Mouse (Mus musculus) activated CD4-positive, CD25-positive, alpha-beta regulatory T cell (primary cell): ENCODE measurements around the gene 1700025B11Rik. TPM values are rescaled to one million over a fixed set of nuclear protein-coding genes. Genes with fewer than 3 reads are reported as not detected.

Experiments used
- polyA plus RNA-seq, 2 experiments: library from polyadenylated mRNA; unstranded; fragments of 100-300 nt; shearing (Covaris generic); gene quantifications; one replicate each; pipeline ENCODE4 v1.2.1; 2017

The 1700025B11Rik gene
- not detected for polyA plus RNA-seq

DNA sequence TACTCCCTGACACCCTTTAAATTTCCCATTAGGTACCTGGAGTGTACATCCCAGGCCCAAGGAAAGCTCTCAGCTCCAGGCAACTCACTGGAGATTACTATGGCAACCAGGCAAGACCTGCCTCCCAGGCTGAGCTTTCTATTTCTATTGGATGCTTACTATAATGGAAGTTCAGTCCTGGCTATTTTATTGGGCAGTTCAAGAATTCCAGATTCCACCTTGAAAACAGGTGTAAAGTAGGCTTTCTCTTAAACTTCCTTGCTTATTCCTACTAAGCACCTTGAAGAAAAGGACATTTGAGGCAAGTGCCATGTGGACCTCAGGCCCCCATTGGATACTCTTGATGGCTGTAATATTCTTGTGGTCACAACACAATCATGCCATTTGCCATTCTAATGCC, at the start of gene 1700025B11Rik:
Gene 1700025B11Rik, minus strand, starts transcription at position 101 of the 400 bp plus-strand sequence.

DNA sequence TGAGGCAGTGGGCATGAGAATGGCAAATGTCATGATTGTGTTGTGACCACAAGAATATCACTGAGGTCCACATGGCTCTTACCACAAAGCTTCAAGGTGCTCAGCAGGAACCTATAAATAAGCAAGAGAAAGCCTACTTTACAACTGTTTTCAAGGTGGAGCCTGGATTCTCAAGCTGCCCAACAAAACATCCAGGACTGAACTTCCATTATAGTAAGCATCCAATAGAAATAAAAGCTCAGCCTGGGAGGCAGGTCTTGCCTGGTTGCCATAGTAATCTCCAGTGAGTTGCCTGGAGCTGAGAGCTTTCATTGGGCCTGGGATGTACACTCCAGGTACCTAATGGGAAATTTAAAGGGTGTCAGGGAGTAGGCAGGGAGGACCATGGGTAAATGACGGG, 37.3 kb upstream of the 1700025B11Rik start, which contains the start of gene Gm36245:
Gene Gm36245, plus strand, starts transcription at position 301 of the 400 bp plus-strand sequence.

DNA sequence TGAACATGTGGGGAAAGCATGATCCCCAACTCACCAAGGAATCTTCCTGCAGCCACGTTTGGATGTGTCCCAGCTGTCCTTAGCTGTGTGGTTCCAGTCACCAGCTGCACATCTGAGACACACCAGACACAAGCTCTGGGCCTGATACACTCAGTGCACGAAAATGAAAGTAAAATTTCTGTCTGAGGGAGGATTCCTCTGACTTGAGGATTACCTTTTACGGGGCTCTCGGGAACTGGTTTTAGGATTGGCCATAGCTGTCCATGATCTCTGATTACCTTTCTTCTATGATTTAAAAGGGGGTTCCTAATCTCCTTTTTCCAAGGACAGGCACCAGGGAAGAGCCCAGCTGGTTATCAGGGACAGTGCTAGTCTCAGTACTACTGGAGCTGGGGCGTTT, 34.3 kb upstream of the 1700025B11Rik start, which contains the start of gene Apol10b:
Gene Apol10b, minus strand, starts transcription at position 165 of the 400 bp plus-strand sequence.

DNA sequence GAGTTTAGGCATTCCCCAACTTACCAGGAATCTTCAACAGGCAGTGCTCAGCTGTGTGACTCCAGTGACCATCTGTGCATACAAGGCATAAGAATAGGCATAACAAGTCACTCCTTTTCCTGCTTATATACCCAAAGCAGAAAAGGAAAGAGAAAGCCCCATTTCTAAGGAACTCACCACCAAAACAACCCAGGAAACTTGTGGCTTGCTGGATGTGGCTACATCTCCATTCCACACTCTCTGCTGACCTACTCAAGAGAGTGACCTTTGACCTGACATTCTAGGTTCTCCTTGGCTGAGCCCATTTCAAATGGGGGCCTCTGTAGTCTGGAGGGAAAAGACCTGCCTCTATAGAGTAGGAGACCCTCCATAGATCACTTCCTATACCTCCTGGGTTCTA, 28.5 kb downstream of the 1700025B11Rik start, which contains the start of gene Apol7c:
Gene Apol7c, minus strand, starts transcription at position 101 of the 400 bp plus-strand sequence.

Other genes with a start within 250 kb of the 1700025B11Rik start
- not detected for gene Apol7a, start 162.8 kb downstream of the 1700025B11Rik start, polyA plus RNA-seq
- 1 to 10 TPM; 6.3 to 8.4 TPM for gene Apol9a, start 150.8 kb downstream of the 1700025B11Rik start, polyA plus RNA-seq
- gene Apol7b, start 114.4 kb downstream of the 1700025B11Rik start, polyA plus RNA-seq: under 1 TPM; 0.10 to 0.54 TPM
- under 1 TPM in 1 of 2 experiments, not detected in 1; 0.43 TPM for gene Apol10a, start 84.8 kb downstream of the 1700025B11Rik start, polyA plus RNA-seq
- under 1 TPM; 0.37 to 0.55 TPM for gene Apol11a, start 53.6 kb downstream of the 1700025B11Rik start, polyA plus RNA-seq
- 1 to 10 TPM in 1 of 2 experiments, under 1 TPM in 1; 0.30 to 1.3 TPM for gene Apol7c, start 28.6 kb downstream of the 1700025B11Rik start, polyA plus RNA-seq
- 1 to 10 TPM; 2.1 to 4.8 TPM for gene Apol10b, start 34.2 kb upstream of the 1700025B11Rik start, polyA plus RNA-seq
- not detected for gene Gm36245, start 37.4 kb upstream of the 1700025B11Rik start, polyA plus RNA-seq
- 1 to 10 TPM; 1.2 to 3.1 TPM for gene Apol11b, start 81.4 kb upstream of the 1700025B11Rik start, polyA plus RNA-seq
- 100 to 1,000 TPM in 1 of 2 experiments, 10 to 100 TPM in 1; 42.2 to 233 TPM for gene Apol7e, start 137.0 kb upstream of the 1700025B11Rik start, polyA plus RNA-seq
- gene Apol9b, start 167.1 kb upstream of the 1700025B11Rik start, polyA plus RNA-seq: 10 to 100 TPM; 13.2 to 66.3 TPM
- under 1 TPM; 0.06 to 0.42 TPM for gene Apol8, start 195.1 kb upstream of the 1700025B11Rik start, polyA plus RNA-seq